Mouse (Mus musculus): ENCODE data around the gene Ttc4. TPM values are rescaled to one million over a fixed set of nuclear protein-coding genes. Genes with fewer than 3 reads are reported as not detected.

The Ttc4 gene
- polyA plus RNA-seq, 1 experiment from 2014 or later: 121 TPM

DNA sequence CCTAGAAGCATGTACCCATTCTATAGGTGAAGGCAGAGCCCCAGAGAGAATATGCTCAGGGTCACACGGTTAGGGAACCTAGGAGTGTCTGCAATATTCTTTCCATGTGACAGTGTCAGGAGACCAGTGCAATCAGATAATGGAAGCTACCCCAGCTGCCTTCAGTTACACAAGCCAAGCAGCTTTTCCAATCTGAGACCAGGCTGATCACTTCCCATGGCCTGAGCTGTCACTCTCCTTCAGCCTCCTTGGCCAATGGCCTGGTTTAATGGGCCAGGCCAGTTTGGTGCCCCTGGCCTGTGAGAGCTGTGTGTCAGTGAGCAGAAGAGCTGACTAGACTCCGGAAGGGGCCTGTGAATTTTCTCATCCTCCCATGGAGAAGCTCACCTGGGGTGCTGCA lies 13.5 kb downstream of the Ttc4 start:
- DNase-seq: no peak
- no peak for ATAC-seq (ENCODE audit: low FRiP score, low TSS enrichment)
- WGBS: 98% methylated on average over 2 of the region's 2 CpGs

DNA sequence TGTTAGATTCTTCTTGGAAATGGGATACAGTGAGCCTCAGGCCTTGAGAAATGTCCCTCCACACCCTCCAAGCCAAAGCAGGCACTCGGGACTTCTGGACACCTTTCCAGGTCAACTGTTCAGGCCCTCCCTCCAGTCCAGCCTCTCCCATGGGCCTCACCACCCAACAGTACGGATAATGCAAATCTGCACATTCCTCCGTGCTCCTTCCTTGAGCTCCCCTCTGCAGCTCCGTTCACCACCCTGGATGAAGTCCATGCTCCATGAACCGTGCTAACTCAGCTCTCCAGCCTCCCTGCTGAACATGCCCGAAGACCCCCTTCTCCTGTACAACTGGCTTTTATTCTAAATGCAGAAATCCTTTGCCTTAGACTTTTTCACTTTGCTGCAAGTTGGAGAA lies 14.0 kb downstream of the Ttc4 start:
- Histone ChIP-seq H3K4me1 (ENCODE audit: control insufficient read depth, insufficient read depth, low read length) (no peaks in the 10 kb centered on the region), H3K27ac (replicated peaks; ENCODE audit: low read depth, low read length) (no peak overlapping the region), H3K9ac (replicated peaks; ENCODE audit: low read length) (no peak overlapping the region), H3K36me3 (ENCODE audit: control insufficient read depth, insufficient read depth, low read length) (peaks cover 99% of the 10 kb centered on the region), H3K9me3 (ENCODE audit: control insufficient read depth, low read length) (no peaks in the 10 kb centered on the region), H3K27me3 (ENCODE audit: control insufficient read depth, insufficient read depth, low read length) (no peaks in the 10 kb centered on the region), H3K4me3 (replicated peaks; ENCODE audit: low read depth, low read length) (no peak overlapping the region), H3K4me2 (ENCODE audit: low read length) (no peak overlapping the region)
- no peak for ATAC-seq (ENCODE audit: low FRiP score, low TSS enrichment)
- 95% methylated on average over 6 of the region's 6 CpGs for WGBS
- DNase-seq: no peak

More for the DNA sequence above, 13.5 kb downstream of the Ttc4 start:
- Histone ChIP-seq H3K9me3 (ENCODE audit: control insufficient read depth, low read length) (no peaks in the 10 kb centered on the region), H3K4me2 (ENCODE audit: low read length) (no peak overlapping the region), H3K9ac (replicated peaks; ENCODE audit: low read length) (no peak overlapping the region), H3K4me3 (replicated peaks; ENCODE audit: low read depth, low read length) (no peak overlapping the region), H3K36me3 (ENCODE audit: control insufficient read depth, insufficient read depth, low read length) (peaks cover 99% of the 10 kb centered on the region), H3K4me1 (ENCODE audit: control insufficient read depth, insufficient read depth, low read length) (no peaks in the 10 kb centered on the region), H3K27ac (replicated peaks; ENCODE audit: low read depth, low read length) (no peak overlapping the region), H3K27me3 (ENCODE audit: control insufficient read depth, insufficient read depth, low read length) (no peaks in the 10 kb centered on the region)

DNA sequence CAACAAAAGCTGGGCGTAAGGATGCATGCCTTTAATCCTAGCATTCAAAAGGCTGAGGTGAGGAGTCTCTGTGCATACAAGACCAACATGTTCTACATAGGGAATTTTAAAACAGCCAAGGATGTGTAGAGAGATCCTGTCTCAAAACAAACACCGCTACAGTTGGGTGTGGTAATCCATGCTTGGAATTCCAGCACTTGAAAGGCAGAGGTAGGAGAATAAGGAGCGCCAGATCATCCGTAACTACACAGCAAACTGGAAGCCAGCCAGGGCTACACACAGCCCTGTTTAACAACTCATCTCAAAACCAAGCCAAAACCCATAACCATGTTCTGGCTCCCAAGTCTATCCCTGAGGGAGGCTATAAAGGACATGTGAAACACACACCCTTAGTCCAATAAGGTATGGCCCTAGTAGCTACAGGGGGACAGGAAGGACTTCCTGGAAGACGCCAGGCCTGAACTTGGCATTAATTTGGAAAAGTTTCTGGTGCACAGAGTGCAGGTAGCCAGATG lies 14.7 kb downstream of the Ttc4 start:
- Histone ChIP-seq H3K36me3 (ENCODE audit: control insufficient read depth, insufficient read depth, low read length) (peaks cover 99% of the 10 kb centered on the region), H3K27me3 (ENCODE audit: control insufficient read depth, insufficient read depth, low read length) (no peaks in the 10 kb centered on the region), H3K4me1 (ENCODE audit: control insufficient read depth, insufficient read depth, low read length) (no peaks in the 10 kb centered on the region), H3K9me3 (ENCODE audit: control insufficient read depth, low read length) (no peaks in the 10 kb centered on the region), H3K27ac (replicated peaks; ENCODE audit: low read depth, low read length) (no peak overlapping the region), H3K4me3 (replicated peaks; ENCODE audit: low read depth, low read length) (no peak overlapping the region), H3K9ac (replicated peaks; ENCODE audit: low read length) (no peak overlapping the region), H3K4me2 (ENCODE audit: low read length) (no peak overlapping the region)
- ATAC-seq (ENCODE audit: low FRiP score, low TSS enrichment) (no peak), DNase-seq (no peak)
- 95% methylated on average over 5 of the region's 5 CpGs for WGBS

DNA sequence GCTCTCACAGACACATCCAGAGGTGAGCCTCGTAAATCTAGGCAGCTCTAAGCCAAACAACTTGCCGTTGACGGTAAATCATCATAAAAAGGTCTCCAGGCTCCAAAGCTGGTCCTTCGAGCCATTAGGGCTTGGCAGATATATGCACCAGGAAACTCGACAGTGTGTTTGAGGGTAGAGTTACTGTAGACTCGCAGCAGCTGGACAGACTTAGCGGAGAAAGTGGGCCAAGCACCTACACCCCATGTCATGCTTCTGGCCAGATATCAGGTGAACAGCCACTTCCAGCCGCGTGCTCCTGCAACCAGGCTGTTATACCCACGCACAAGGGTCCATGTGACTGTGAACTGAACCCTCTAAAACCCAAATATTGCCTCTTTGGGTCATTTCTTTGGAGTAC lies 23.1 kb downstream of the Ttc4 start:
- Histone ChIP-seq H3K9ac (replicated peaks; ENCODE audit: low read length) (no peak overlapping the region), H3K9me3 (ENCODE audit: control insufficient read depth, low read length) (no peaks in the 10 kb centered on the region), H3K27me3 (ENCODE audit: control insufficient read depth, insufficient read depth, low read length) (no peaks in the 10 kb centered on the region), H3K4me2 (ENCODE audit: low read length) (no peak overlapping the region), H3K4me1 (ENCODE audit: control insufficient read depth, insufficient read depth, low read length) (peaks cover 7% of the 10 kb centered on the region), H3K27ac (replicated peaks; ENCODE audit: low read depth, low read length) (no peak overlapping the region), H3K4me3 (replicated peaks; ENCODE audit: low read depth, low read length) (no peak overlapping the region), H3K36me3 (ENCODE audit: control insufficient read depth, insufficient read depth, low read length) (peaks cover 50% of the 10 kb centered on the region)
- 93% methylated on average over 10 of the region's 10 CpGs for WGBS
- ATAC-seq (ENCODE audit: low FRiP score, low TSS enrichment): no peak
- DNase-seq: no peak

DNA sequence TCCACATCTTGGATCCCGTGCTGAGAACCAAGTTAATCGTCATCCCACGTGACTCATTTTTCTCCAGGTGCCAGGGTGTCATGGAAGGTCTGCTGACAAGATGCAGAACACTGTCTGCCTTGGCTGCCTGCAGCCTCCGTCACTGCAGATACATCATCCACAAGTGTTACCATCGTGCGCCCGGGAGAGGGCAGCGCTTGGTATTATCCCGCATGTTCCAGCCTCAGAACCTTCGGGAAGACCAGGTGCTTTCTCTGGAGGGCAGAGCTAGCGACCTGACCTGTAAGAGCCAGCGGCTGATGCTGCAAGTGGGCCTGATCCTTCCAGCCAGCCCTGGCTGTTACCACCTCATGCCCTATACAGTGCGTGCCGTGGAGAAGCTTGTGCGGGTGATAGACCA lies 25.7 kb downstream of the Ttc4 start:
- no peaks in the 10 kb centered on the region for H3K9me3 ChIP-seq (ENCODE audit: control insufficient read depth, low read length)
- peaks cover 27% of the 10 kb centered on the region for H3K36me3 ChIP-seq (ENCODE audit: control insufficient read depth, insufficient read depth, low read length)
- H3K27ac ChIP-seq (replicated peaks; ENCODE audit: low read depth, low read length): no peak overlapping the region
- WGBS: 95% methylated on average over 15 of the region's 15 CpGs
- no peaks in the 10 kb centered on the region for H3K27me3 ChIP-seq (ENCODE audit: control insufficient read depth, insufficient read depth, low read length)
- DNase-seq (no peak), ATAC-seq (ENCODE audit: low FRiP score, low TSS enrichment) (no peak)
- no peak overlapping the region for H3K9ac ChIP-seq (replicated peaks; ENCODE audit: low read length)
- H3K4me3 ChIP-seq (replicated peaks; ENCODE audit: low read depth, low read length): no peak overlapping the region
- no peak overlapping the region for H3K4me2 ChIP-seq (ENCODE audit: low read length)
- H3K4me1 ChIP-seq (ENCODE audit: control insufficient read depth, insufficient read depth, low read length): peaks cover 7% of the 10 kb centered on the region

DNA sequence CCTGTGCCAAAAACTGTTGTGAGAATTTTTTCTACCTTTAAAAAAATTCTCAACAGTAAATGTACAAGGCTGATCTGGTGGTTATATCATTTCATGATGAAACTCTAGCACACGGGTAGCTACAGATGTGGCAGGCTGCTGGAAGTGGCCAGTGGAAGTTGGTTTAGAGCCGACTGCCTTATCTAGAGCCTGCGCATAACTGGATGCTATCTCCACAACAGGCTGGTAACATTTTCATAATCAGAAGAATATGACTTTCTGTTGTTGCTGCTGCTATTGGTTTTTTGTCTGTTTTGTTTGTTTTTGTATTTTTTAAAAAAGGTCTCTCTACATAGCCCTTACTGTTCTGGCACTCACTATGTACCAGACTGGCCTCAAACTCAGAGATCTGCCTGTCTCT lies 26.2 kb downstream of the Ttc4 start:
- H3K4me2 ChIP-seq (ENCODE audit: low read length): no peak overlapping the region
- peaks cover 22% of the 10 kb centered on the region for H3K36me3 ChIP-seq (ENCODE audit: control insufficient read depth, insufficient read depth, low read length)
- H3K9ac ChIP-seq (replicated peaks; ENCODE audit: low read length): no peak overlapping the region
- no peak overlapping the region for H3K4me3 ChIP-seq (replicated peaks; ENCODE audit: low read depth, low read length)
- no peaks in the 10 kb centered on the region for H3K27me3 ChIP-seq (ENCODE audit: control insufficient read depth, insufficient read depth, low read length)
- no peaks in the 10 kb centered on the region for H3K9me3 ChIP-seq (ENCODE audit: control insufficient read depth, low read length)
- no peak for ATAC-seq (ENCODE audit: low FRiP score, low TSS enrichment)
- no peak for DNase-seq
- whole genome bisulfite sequencing: 96% methylated on average over 3 of the region's 3 CpGs
- H3K4me1 ChIP-seq (ENCODE audit: control insufficient read depth, insufficient read depth, low read length): peaks cover 7% of the 10 kb centered on the region
- H3K27ac ChIP-seq (replicated peaks; ENCODE audit: low read depth, low read length): no peak overlapping the region

DNA sequence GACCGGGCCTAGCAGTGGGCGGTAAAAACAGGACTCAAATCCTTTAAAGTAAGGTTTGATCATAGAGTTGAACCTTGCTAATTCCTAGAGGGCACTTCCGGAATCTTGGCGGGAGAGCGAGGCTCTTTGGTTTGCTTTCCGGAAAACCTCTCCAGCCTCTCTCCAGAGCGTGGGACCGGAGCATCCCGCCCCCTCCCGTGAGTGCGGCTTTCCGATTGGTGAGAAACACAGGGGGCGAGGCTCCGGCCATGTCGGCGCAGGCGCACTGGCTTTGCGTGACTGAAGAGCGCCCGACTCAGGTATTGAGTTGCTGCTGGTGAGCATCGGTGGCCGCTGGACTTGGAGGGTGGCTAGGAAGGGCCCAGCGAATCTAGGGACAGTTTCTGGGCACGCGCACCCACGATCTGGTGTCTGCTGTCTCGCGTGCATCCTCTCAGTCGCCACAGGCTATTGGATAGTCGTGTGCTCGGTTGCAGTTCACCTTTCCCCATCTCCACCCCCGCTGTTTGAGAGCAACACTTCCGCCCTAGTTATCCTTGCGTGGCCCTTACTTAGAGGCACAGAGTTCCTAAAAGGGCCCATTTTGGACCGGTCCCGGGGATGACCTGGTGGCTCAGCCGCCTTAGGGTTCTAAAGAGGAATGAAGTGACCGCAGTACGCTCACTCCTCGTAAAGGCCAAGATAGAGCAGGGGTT lies 27.8 kb downstream of the Ttc4 start, which contains the start of gene Pars2:
Gene Pars2 (plus strand): TSS at position 237 of the 695 bp plus-strand sequence.
- DNase-seq (peak; percentile 99), ATAC-seq (ENCODE audit: low FRiP score, low TSS enrichment) (peak; percentile 98)
- Histone ChIP-seq H3K4me2 (ENCODE audit: low read length) (peak within 1 kb of the TSS; percentile 96), H3K27me3 (ENCODE audit: control insufficient read depth, insufficient read depth, low read length) (no peaks in the 10 kb centered on the region), H3K9me3 (ENCODE audit: control insufficient read depth, low read length) (no peaks in the 10 kb centered on the region), H3K9ac (replicated peaks; ENCODE audit: low read length) (peak within 1 kb of the TSS; percentile 74), H3K36me3 (ENCODE audit: control insufficient read depth, insufficient read depth, low read length) (peaks cover 19% of the 10 kb centered on the region), H3K4me1 (ENCODE audit: control insufficient read depth, insufficient read depth, low read length) (peaks cover 7% of the 10 kb centered on the region), H3K27ac (replicated peaks; ENCODE audit: low read depth, low read length) (peak within 1 kb of the TSS; percentile 63), H3K4me3 (replicated peaks; ENCODE audit: low read depth, low read length) (peak within 1 kb of the TSS; percentile 56)
- WGBS: 3% methylated on average over 40 of the region's 40 CpGs

DNA sequence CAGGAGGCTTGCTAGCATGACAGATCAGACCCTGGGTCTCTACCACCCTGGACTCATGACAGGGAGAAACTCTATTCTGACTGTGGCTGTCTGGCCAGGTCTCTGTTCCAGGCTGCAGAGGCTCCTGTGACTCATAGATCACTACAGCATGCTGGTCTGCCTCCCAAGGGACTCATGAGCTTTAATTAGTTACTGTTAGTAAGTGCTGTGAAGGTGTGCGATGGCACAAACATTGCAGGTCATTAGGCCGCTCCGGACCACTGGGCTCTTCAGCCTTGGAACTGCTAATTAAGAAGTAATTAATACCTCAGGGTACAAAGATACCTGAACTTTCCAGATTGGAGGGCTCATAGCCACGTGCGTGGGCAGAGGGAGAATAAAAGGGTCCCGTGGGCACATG lies 31.6 kb downstream of the Ttc4 start:
- no peak overlapping the region for H3K4me3 ChIP-seq (replicated peaks; ENCODE audit: low read depth, low read length)
- H3K9ac ChIP-seq (replicated peaks; ENCODE audit: low read length): no peak overlapping the region
- H3K4me1 ChIP-seq (ENCODE audit: control insufficient read depth, insufficient read depth, low read length): peaks cover 7% of the 10 kb centered on the region
- WGBS: 88% methylated on average over 6 of the region's 6 CpGs
- no peaks in the 10 kb centered on the region for H3K36me3 ChIP-seq (ENCODE audit: control insufficient read depth, insufficient read depth, low read length)
- no peaks in the 10 kb centered on the region for H3K9me3 ChIP-seq (ENCODE audit: control insufficient read depth, low read length)
- H3K4me2 ChIP-seq (ENCODE audit: low read length): no peak overlapping the region
- no peaks in the 10 kb centered on the region for H3K27me3 ChIP-seq (ENCODE audit: control insufficient read depth, insufficient read depth, low read length)
- DNase-seq (no peak), ATAC-seq (ENCODE audit: low FRiP score, low TSS enrichment) (no peak)
- no peak overlapping the region for H3K27ac ChIP-seq (replicated peaks; ENCODE audit: low read depth, low read length)

DNA sequence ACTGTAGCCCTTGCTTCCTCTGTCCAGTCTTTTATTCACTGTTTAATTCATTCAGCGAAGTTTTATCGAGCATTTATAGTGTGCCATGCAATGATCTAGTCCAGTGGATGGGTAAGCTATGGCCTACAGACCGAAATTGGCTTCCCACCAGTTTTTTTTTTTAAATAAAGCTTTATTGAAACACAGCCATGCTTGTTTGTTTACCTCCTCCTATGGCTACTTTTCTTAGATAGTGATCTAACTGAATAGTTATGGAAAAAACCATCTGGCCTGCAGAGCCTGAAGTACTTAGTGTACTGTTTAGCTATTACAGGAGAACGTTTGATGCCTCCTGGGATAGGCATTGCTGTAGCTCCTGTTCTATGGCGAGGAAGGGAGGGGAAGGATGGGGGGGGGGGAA lies 32.9 kb downstream of the Ttc4 start:
- no peak overlapping the region for H3K4me2 ChIP-seq (ENCODE audit: low read length)
- H3K4me1 ChIP-seq (ENCODE audit: control insufficient read depth, insufficient read depth, low read length): no peaks in the 10 kb centered on the region
- H3K36me3 ChIP-seq (ENCODE audit: control insufficient read depth, insufficient read depth, low read length): no peaks in the 10 kb centered on the region
- H3K27ac ChIP-seq (replicated peaks; ENCODE audit: low read depth, low read length): no peak overlapping the region
- no peak overlapping the region for H3K4me3 ChIP-seq (replicated peaks; ENCODE audit: low read depth, low read length)
- WGBS: 76% methylated on average over 5 of the region's 5 CpGs
- no peaks in the 10 kb centered on the region for H3K9me3 ChIP-seq (ENCODE audit: control insufficient read depth, low read length)
- ATAC-seq (ENCODE audit: low FRiP score, low TSS enrichment) (no peak), DNase-seq (no peak)
- no peaks in the 10 kb centered on the region for H3K27me3 ChIP-seq (ENCODE audit: control insufficient read depth, insufficient read depth, low read length)
- no peak overlapping the region for H3K9ac ChIP-seq (replicated peaks; ENCODE audit: low read length)
